Mouse (Mus musculus): Measurements from ENCODE around the gene Atl1. TPM values are rescaled to one million over a fixed set of nuclear protein-coding genes. Genes with fewer than 3 reads are reported as not detected.

Gene Atl1
- polyA plus RNA-seq, 1 experiment from 2014 or later: 45.8 TPM

DNA sequence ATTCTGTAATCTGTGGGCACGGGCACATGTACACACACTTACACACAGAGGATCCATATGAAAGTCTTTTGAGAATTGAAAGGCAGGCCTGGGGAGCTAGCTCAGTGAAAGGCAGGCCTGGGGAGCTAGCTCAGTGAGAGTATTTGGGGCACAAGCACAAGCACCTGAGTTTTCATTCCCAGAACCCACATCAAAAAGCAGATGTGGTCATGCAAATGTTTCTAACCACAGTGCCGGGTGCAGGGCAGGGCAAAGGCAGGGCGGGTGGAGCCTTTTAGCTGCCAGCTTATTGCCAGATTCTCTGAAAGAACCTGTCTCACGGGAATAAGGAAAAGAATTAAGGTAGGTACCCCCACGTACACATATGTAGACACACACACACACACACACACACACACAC, 28.9 kb upstream of the Atl1 start:
- H3K27me3 ChIP-seq (ENCODE audit: insufficient read depth, poor library complexity, severe bottlenecking): no peaks in the 10 kb centered on the region
- H3K9me3 ChIP-seq: no peaks in the 10 kb centered on the region
- peaks cover 20% of the 10 kb centered on the region for H3K36me3 ChIP-seq
- 94% methylated on average over 5 of the region's 5 CpGs for WGBS
- H3K4me3 ChIP-seq: no peak overlapping the region
- DNase-seq (ENCODE audit: low spot score): no peak
- no peaks in the 10 kb centered on the region for H3K4me1 ChIP-seq (replicated peaks)
- no peak overlapping the region for H3K27ac ChIP-seq

- no peaks in the 10 kb centered on the region for H3K27me3 ChIP-seq (ENCODE audit: insufficient read depth, poor library complexity, severe bottlenecking)
Measured at GRCm38 (mm10) chr12:69864164-69864692, 28.2 kb upstream of the Atl1 start.

GRCm38 (mm10) chr12:69867338-69867737, 25.1 kb upstream of the Atl1 start:
- Histone ChIP-seq H3K27ac (no peak overlapping the region), H3K9me3 (no peaks in the 10 kb centered on the region), H3K27me3 (ENCODE audit: insufficient read depth, poor library complexity, severe bottlenecking) (no peaks in the 10 kb centered on the region), H3K4me3 (no peak overlapping the region), H3K4me1 (replicated peaks) (no peaks in the 10 kb centered on the region), H3K36me3 (peaks cover 41% of the 10 kb centered on the region)
- WGBS: 90% methylated on average over 5 of the region's 5 CpGs
- no peak for DNase-seq (ENCODE audit: low spot score)

More at GRCm38 (mm10) chr12:69864164-69864692, 28.2 kb upstream of the Atl1 start:
- DNase-seq (ENCODE audit: low spot score): no peak
- Histone ChIP-seq H3K36me3 (peaks cover 20% of the 10 kb centered on the region), H3K4me3 (no peak overlapping the region), H3K27ac (no peak overlapping the region), H3K4me1 (replicated peaks) (no peaks in the 10 kb centered on the region), H3K9me3 (no peaks in the 10 kb centered on the region)
- WGBS: 72% methylated on average over 4 of the region's 4 CpGs

GRCm38 (mm10) chr12:69871632-69872031, 20.8 kb upstream of the Atl1 start:
- DNase-seq (ENCODE audit: low spot score): no peak
- no peaks in the 10 kb centered on the region for H3K4me1 ChIP-seq (replicated peaks)
- H3K9me3 ChIP-seq: no peaks in the 10 kb centered on the region
- peaks cover 21% of the 10 kb centered on the region for H3K36me3 ChIP-seq
- H3K27me3 ChIP-seq (ENCODE audit: insufficient read depth, poor library complexity, severe bottlenecking): no peaks in the 10 kb centered on the region
- no peak overlapping the region for H3K27ac ChIP-seq
- WGBS: 92% methylated on average over 5 of the region's 5 CpGs
- H3K4me3 ChIP-seq: no peak overlapping the region

DNA sequence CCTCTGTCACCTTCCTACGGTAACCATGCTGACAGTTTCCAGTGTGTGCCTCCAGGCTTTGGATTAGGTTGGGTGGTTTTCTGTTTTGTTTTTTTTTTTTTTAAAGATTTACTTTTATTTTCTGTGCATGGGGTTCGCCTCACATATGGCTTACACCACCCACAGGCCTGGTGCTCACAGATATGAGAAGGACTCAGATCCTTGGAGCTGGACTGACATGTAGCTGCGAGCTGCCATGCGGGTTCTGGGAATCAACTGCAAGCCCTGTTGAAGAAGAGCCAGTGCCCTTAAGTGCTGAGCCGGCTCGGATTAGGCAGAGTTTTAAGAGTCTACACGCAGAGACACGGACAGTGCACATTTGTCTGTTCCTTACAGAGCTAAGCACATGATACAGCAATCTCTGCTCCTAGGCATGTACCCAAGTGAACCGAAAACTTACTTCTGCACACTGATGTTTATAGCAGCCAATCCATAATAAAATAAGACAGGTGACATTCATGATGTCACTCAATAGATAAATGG, 14.5 kb upstream of the Atl1 start:
- Histone ChIP-seq H3K4me3 (no peak overlapping the region), H3K9me3 (no peaks in the 10 kb centered on the region)

GRCm38 (mm10) chr12:69879172-69879665, 13.2 kb upstream of the Atl1 start:
- Histone ChIP-seq H3K27me3 (ENCODE audit: insufficient read depth, poor library complexity, severe bottlenecking) (no peaks in the 10 kb centered on the region), H3K9me3 (no peaks in the 10 kb centered on the region), H3K4me3 (no peak overlapping the region), H3K4me1 (replicated peaks) (peaks cover 32% of the 10 kb centered on the region), H3K27ac (0 out of 2 replicates have a peak overlapping the region, but pooled peaks have one; percentile 45), H3K36me3 (peaks cover 4% of the 10 kb centered on the region; the same call in 1 of the 2 replicates)
- WGBS: 15% methylated on average over 4 of the region's 4 CpGs
- DNase-seq (ENCODE audit: low spot score): peak; percentile 17

More for the DNA sequence above, 14.5 kb upstream of the Atl1 start:
- Histone ChIP-seq H3K4me1 (replicated peaks) (peaks cover 32% of the 10 kb centered on the region), H3K27ac (no peak overlapping the region), H3K27me3 (ENCODE audit: insufficient read depth, poor library complexity, severe bottlenecking) (no peaks in the 10 kb centered on the region), H3K36me3 (no peaks in the 10 kb centered on the region)
- 93% methylated on average over 9 of the region's 9 CpGs for WGBS
- DNase-seq (ENCODE audit: low spot score): no peak

DNA sequence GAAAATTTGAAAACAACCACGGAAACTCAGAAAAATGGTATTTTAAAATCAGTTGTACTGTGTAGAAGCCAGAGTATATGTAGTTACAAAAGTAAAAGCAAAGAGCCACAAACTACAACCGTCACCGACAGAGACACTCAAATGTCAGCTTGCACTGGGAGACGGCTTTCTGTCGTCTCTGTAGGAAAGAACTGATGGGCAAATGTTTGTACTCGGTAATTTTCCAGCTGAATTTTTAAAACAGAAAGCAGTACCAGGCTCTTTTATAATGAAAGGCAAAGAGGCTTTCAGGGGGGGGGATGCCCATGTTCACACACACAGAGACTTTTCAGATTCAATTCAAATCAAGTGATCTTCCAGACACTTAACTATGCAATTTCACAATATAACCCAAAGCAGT, 12.7 kb upstream of the Atl1 start:
- no peaks in the 10 kb centered on the region for H3K27me3 ChIP-seq (ENCODE audit: insufficient read depth, poor library complexity, severe bottlenecking)
- WGBS: 22% methylated on average over 6 of the region's 6 CpGs
- peaks cover 9% of the 10 kb centered on the region; the same call in 1 of the 2 replicates for H3K36me3 ChIP-seq
- H3K27ac ChIP-seq: no peak overlapping the region
- peaks cover 32% of the 10 kb centered on the region for H3K4me1 ChIP-seq (replicated peaks)
- H3K4me3 ChIP-seq: no peak overlapping the region
- H3K9me3 ChIP-seq: no peaks in the 10 kb centered on the region
- no peak for DNase-seq (ENCODE audit: low spot score)

DNA sequence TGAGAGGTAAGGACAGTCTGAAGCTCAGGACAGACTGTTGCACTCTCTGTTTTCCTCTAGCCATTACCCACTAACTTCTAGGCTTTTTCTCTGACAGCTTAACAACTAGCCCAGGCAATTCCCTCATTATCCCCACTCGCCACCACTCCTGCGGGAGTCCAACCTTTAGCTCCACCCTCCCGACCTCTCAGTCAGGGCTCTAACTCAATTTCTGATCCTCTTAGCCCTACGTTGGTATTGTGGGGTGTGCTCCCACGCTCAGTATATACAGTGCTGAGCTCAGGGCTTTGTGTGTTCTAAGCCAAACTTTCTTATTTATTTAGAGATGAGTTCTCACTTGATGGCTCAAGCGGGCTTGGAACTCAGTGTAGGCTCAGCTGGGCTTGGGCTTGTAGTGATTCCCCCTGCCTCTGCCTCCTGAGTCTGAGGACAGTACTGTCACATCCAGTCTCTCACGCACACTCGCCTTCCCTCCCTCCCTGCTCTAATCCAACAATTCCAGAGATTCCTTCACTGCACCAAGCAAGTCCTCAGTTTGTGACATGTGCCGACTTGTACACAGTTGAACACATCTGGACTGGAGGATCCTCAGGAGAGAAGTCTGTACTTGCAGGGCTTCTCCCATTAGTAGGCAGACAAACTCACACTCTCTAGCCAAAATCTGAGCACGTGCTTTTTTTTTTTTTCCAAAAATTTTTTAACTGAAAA, 11.1 kb upstream of the Atl1 start:
- Histone ChIP-seq H3K9me3 (no peaks in the 10 kb centered on the region), H3K27me3 (ENCODE audit: insufficient read depth, poor library complexity, severe bottlenecking) (no peaks in the 10 kb centered on the region), H3K4me1 (replicated peaks) (peaks cover 32% of the 10 kb centered on the region), H3K4me3 (no peak overlapping the region), H3K27ac (no peak overlapping the region), H3K36me3 (peaks cover 20% of the 10 kb centered on the region)
- peak; percentile 7 for DNase-seq (ENCODE audit: low spot score)
- WGBS: 40% methylated on average over 10 of the region's 10 CpGs

DNA sequence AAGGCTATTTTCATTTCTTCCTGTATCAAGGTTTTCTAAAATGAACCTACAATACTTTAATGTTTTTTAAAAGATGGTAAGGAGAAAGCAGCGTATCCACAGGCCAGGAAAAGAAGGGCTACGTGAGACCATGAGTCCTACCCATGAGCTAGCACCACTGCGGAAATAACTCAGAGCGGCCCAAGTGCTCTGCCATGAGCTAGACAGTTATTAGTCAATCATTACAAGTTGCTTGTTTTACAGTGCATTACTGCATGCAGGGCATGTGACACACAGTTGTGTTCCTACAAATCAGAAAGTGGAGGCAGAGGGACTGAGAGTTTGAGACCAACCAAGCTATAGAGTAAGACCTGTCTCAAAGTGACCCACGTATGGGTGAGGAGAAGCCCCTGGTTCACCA, 8.4 kb upstream of the Atl1 start:
- H3K36me3 ChIP-seq: peaks cover 32% of the 10 kb centered on the region
- no peak for DNase-seq (ENCODE audit: low spot score)
- H3K9me3 ChIP-seq: no peaks in the 10 kb centered on the region
- no peak overlapping the region for H3K27ac ChIP-seq
- no peak overlapping the region for H3K4me3 ChIP-seq
- H3K4me1 ChIP-seq (replicated peaks): peaks cover 31% of the 10 kb centered on the region
- WGBS: 98% methylated on average over 5 of the region's 5 CpGs
- H3K27me3 ChIP-seq (ENCODE audit: insufficient read depth, poor library complexity, severe bottlenecking): no peaks in the 10 kb centered on the region

GRCm38 (mm10) chr12:69885170-69885923, 7.1 kb upstream of the Atl1 start:
- Histone ChIP-seq H3K27me3 (ENCODE audit: insufficient read depth, poor library complexity, severe bottlenecking) (no peaks in the 10 kb centered on the region), H3K27ac (no peak overlapping the region), H3K4me1 (replicated peaks) (peaks cover 29% of the 10 kb centered on the region), H3K36me3 (peaks cover 32% of the 10 kb centered on the region), H3K4me3 (no peak overlapping the region), H3K9me3 (no peaks in the 10 kb centered on the region)
- no peak for DNase-seq (ENCODE audit: low spot score)
- 95% methylated on average over 5 of the region's 5 CpGs for WGBS

DNA sequence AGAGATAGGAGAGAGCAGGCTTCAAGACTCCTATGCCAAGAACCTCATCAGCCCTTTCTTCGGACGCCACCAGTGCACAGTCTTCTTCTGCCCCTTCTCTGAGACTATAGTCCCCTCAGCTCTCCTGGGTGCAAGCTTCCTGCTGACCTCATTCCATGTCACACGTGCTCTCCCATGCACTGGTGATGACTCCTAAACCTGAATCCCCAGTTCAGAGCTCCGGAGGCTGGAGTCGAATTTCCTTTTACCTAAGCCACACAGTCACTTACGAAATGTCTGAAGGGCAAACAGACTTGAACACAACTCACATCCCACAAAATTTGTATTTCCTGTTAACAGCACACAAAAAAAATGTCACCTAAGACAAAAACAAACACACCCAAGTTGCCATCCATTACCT, 4.6 kb upstream of the Atl1 start:
- no peak overlapping the region for H3K27ac ChIP-seq
- H3K27me3 ChIP-seq (ENCODE audit: insufficient read depth, poor library complexity, severe bottlenecking): no peaks in the 10 kb centered on the region
- 83% methylated on average over 6 of the region's 6 CpGs for WGBS
- H3K4me1 ChIP-seq (replicated peaks): peaks cover 27% of the 10 kb centered on the region
- no peak overlapping the region for H3K4me3 ChIP-seq
- H3K36me3 ChIP-seq: peaks cover 32% of the 10 kb centered on the region
- no peak for DNase-seq (ENCODE audit: low spot score)
- no peaks in the 10 kb centered on the region for H3K9me3 ChIP-seq

DNA sequence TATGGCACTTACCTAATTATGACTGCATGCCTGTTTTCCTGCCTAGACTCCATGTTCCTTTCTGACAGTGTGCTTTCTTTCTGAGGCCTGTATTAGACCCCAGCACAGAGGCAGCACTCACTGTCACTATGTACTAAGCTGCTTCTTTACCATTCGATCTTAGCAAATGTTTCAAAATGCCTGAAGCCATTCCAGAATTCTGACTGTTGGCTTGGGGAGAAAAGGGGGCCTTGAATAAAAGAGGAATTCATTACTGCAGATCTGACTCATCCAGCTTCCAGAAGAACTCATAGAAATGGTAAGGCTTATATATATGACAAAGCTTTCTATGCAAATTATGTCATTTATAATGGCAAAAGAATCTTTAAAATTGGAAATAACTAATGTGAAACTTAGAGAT, 4.1 kb upstream of the Atl1 start:
- Histone ChIP-seq H3K9me3 (no peaks in the 10 kb centered on the region), H3K4me3 (no peak overlapping the region), H3K27me3 (ENCODE audit: insufficient read depth, poor library complexity, severe bottlenecking) (no peaks in the 10 kb centered on the region), H3K36me3 (peaks cover 32% of the 10 kb centered on the region), H3K27ac (no peak overlapping the region), H3K4me1 (replicated peaks) (peaks cover 31% of the 10 kb centered on the region)
- DNase-seq (ENCODE audit: low spot score): no peak
- WGBS: 75% methylated on average over 1 of the region's 1 CpGs

DNA sequence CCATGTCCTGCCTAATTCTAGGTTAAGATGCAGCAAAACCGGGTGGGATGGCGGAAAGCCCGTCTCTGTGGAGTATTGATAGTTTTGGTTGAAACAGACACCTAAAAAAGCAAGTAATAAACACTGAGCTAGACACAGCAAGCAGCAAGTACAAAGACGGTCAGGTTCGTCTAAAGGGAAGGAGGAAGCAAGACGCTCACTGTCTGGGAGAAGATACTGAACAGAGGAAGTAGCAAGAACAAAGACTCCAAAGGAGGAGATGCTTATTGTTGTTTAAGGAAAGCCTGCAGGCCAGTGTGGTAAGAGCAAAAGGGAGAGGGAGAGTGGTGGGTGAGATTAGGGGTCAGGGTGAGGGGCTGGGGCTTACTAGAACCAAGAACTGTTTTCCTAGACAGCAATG, 2.4 kb upstream of the Atl1 start:
- peaks cover 34% of the 10 kb centered on the region for H3K4me1 ChIP-seq (replicated peaks)
- H3K4me3 ChIP-seq: peak overlapping the region; percentile 92
- no peaks in the 10 kb centered on the region for H3K27me3 ChIP-seq (ENCODE audit: insufficient read depth, poor library complexity, severe bottlenecking)
- peak overlapping the region; percentile 72 for H3K27ac ChIP-seq
- no peaks in the 10 kb centered on the region for H3K9me3 ChIP-seq
- no peak for DNase-seq (ENCODE audit: low spot score)
- peaks cover 19% of the 10 kb centered on the region for H3K36me3 ChIP-seq
- WGBS: 55% methylated on average over 6 of the region's 6 CpGs
